Mouse (Mus musculus) MEL (cell line): ENCODE results near the gene Cyp1a2. TPM values are rescaled to one million over a fixed set of nuclear protein-coding genes. Genes with fewer than 3 reads are reported as not detected.

Experiments
- DNase-seq: peaks from one replicate; pipeline ENCODE4 v3.0.0; 2011; ENCODE audit warnings: low read depth, low spot score
- H3K27ac ChIP-seq: 2 replicates; pipeline ENCODE4 v1.5.1; 2012; ENCODE audit warnings: low read depth, mild to moderate bottlenecking, control low read depth, low read length, moderate library complexity; ENCODE audit not compliant: control insufficient read depth
- H3K27me3 ChIP-seq, 2 experiments: fragments of 150-350 bp in 1 of 2; sonication (generic) in 1 of 2; 2 replicates each; pipeline ENCODE4 v1.6.1; 2012; ENCODE audit warnings: low read length in 2 of 2, mild to moderate bottlenecking in 2 of 2, improper control_type of control experiment in 1 of 2, moderate library complexity in 1 of 2; ENCODE audit not compliant: insufficient read depth in 2 of 2, control insufficient read depth in 1 of 2
- H3K36me3 ChIP-seq, 2 experiments: 2 replicates each; pipeline ENCODE4 v1.6.1; 2012 to 2014; ENCODE audit warnings: low read length in 2 of 2, improper control_type of control experiment in 1 of 2, inconsistent platforms in 1 of 2, mild to moderate bottlenecking in 1 of 2; ENCODE audit not compliant: insufficient read depth in 2 of 2, control insufficient read depth in 1 of 2
- H3K4me1 ChIP-seq, 2 experiments: fragments of 150-350 bp in 1 of 2; sonication (generic) in 1 of 2; 2 replicates each; pipeline ENCODE4 v1.6.1; 2012; ENCODE audit warnings: low read length in 2 of 2, improper control_type of control experiment in 1 of 2, mild to moderate bottlenecking in 1 of 2; ENCODE audit not compliant: insufficient read depth in 2 of 2, control insufficient read depth in 1 of 2
- H3K4me3 ChIP-seq, 2 experiments: fragments of 150-350 bp in 1 of 2; sonication (generic) in 1 of 2; 2 replicates each; pipeline ENCODE4 v1.5.1; 2012; ENCODE audit warnings: low read depth in 2 of 2, low read length in 2 of 2, mild to moderate bottlenecking in 2 of 2, moderate library complexity in 2 of 2, control low read depth in 1 of 2, improper control_type of control experiment in 1 of 2; ENCODE audit not compliant: control insufficient read depth in 1 of 2, insufficient read depth in 1 of 2
- H3K79me2 ChIP-seq: 2 replicates; pipeline ENCODE4 v1.6.1; 2012; ENCODE audit warnings: mild to moderate bottlenecking, low read length, moderate library complexity; ENCODE audit not compliant: control insufficient read depth, poor library complexity, insufficient read depth
- H3K9ac ChIP-seq: 2 replicates; pipeline ENCODE4 v1.6.1; 2012; ENCODE audit warnings: low read depth, mild to moderate bottlenecking, control low read depth, low read length, moderate library complexity; ENCODE audit not compliant: control insufficient read depth, poor library complexity, severe bottlenecking
- H3K9me3 ChIP-seq: fragments of 150-350 bp; sonication (generic); replicated peaks from 2 replicates; pipeline ENCODE4 v1.6.1; 2012; ENCODE audit warnings: mild to moderate bottlenecking, low read length, improper control_type of control experiment, moderate library complexity; ENCODE audit not compliant: insufficient read depth
- CHD1 ChIP-seq: IDR thresholded peaks from 2 replicates; pipeline ENCODE4 v1.6.1; 2012; ENCODE audit warnings: low read depth, mild to moderate bottlenecking, inconsistent platforms, low read length, improper control_type of control experiment
- ELF1 ChIP-seq: IDR thresholded peaks from 2 replicates; pipeline ENCODE4 v1.6.1; 2014; ENCODE audit warnings: low read depth, mild to moderate bottlenecking, inconsistent platforms, low read length, improper control_type of control experiment, moderate library complexity
- EP300 ChIP-seq, 2 experiments: IDR thresholded peaks; 2 replicates each; pipeline ENCODE4 v1.6.1; 2011; ENCODE audit warnings: improper control_type of control experiment in 2 of 2, low read length in 2 of 2, low read depth in 1 of 2, mild to moderate bottlenecking in 1 of 2
- ETS1 ChIP-seq: IDR thresholded peaks from 2 replicates; pipeline ENCODE4 v1.6.1; 2012; ENCODE audit warnings: low read depth, mild to moderate bottlenecking, inconsistent platforms, low read length, improper control_type of control experiment, moderate library complexity
- GATA1 ChIP-seq: IDR thresholded peaks from 2 replicates; pipeline ENCODE4 v1.6.1; 2011; ENCODE audit warnings: low read depth, low read length, improper control_type of control experiment
- HCFC1 ChIP-seq: IDR thresholded peaks from 2 replicates; pipeline ENCODE4 v1.6.1; 2012; ENCODE audit warnings: low read depth, mild to moderate bottlenecking, inconsistent platforms, low read length, improper control_type of control experiment, moderate library complexity
- KAT2A ChIP-seq: conservative IDR thresholded peaks from 2 replicates; pipeline ENCODE4 v1.6.1; 2012; ENCODE audit warnings: low read depth, low read length, improper control_type of control experiment, inconsistent platforms
- MAFK ChIP-seq: IDR thresholded peaks from 2 replicates; pipeline ENCODE4 v1.6.1; 2011; ENCODE audit warnings: low read depth, mild to moderate bottlenecking, low read length, improper control_type of control experiment, borderline replicate concordance
- MAX ChIP-seq: IDR thresholded peaks from 2 replicates; pipeline ENCODE4 v1.6.1; 2011; ENCODE audit warnings: low read length, improper control_type of control experiment
- MYB ChIP-seq: IDR thresholded peaks from 2 replicates; pipeline ENCODE4 v1.6.1; 2011; ENCODE audit warnings: mild to moderate bottlenecking, low read depth, low read length, improper control_type of control experiment
- MYC ChIP-seq: IDR thresholded peaks from 2 replicates; pipeline ENCODE4 v1.6.1; 2011; ENCODE audit warnings: low read depth, mild to moderate bottlenecking, low read length, improper control_type of control experiment, moderate library complexity
- NELFE ChIP-seq: IDR thresholded peaks from 2 replicates; pipeline ENCODE4 v1.6.1; 2011; ENCODE audit warnings: low read depth, low read length, improper control_type of control experiment
- POLR2A ChIP-seq, 2 experiments: IDR thresholded peaks; 2 replicates each; pipeline ENCODE4 v1.6.1; 2011 to 2012; ENCODE audit warnings: low read length in 2 of 2, mild to moderate bottlenecking in 2 of 2, control low read depth in 1 of 2, improper control_type of control experiment in 1 of 2, low read depth in 1 of 2, moderate library complexity in 1 of 2; ENCODE audit not compliant: control insufficient read depth in 1 of 2, insufficient read depth in 1 of 2, poor library complexity in 1 of 2
- POLR2AphosphoS2 ChIP-seq: IDR thresholded peaks from 2 replicates; pipeline ENCODE4 v1.6.1; 2011; ENCODE audit warnings: low read length, improper control_type of control experiment
- POLR2AphosphoS5 ChIP-seq: IDR thresholded peaks from 2 replicates; pipeline ENCODE4 v1.6.1; 2012; ENCODE audit warnings: low read depth, borderline replicate concordance, mild to moderate bottlenecking, inconsistent platforms, low read length, moderate library complexity, mixed read lengths
- RAD21 ChIP-seq: IDR thresholded peaks from 2 replicates; pipeline ENCODE4 v1.6.1; 2011; ENCODE audit warnings: mild to moderate bottlenecking, low read depth, low read length, improper control_type of control experiment
- SIN3A ChIP-seq: IDR thresholded peaks from 2 replicates; pipeline ENCODE4 v1.6.1; 2012; ENCODE audit warnings: low read length, improper control_type of control experiment, inconsistent platforms
- TAL1 ChIP-seq: IDR thresholded peaks from 2 replicates; pipeline ENCODE4 v1.6.1; 2012; ENCODE audit warnings: mild to moderate bottlenecking, inconsistent platforms, low read length, moderate library complexity, mixed read lengths
- ZKSCAN1 ChIP-seq: IDR thresholded peaks from 2 replicates; pipeline ENCODE4 v1.6.1; 2012; ENCODE audit warnings: low read depth, mild to moderate bottlenecking, inconsistent platforms, low read length, improper control_type of control experiment, moderate library complexity
- ZNF384 ChIP-seq: IDR thresholded peaks from 2 replicates; pipeline ENCODE4 v1.6.1; 2012; ENCODE audit warnings: low read depth, mild to moderate bottlenecking, inconsistent platforms, low read length, improper control_type of control experiment
- polyA plus RNA-seq, 2 experiments: library from polyadenylated mRNA; stranded (reverse) in 1 of 2; unstranded in 1 of 2; fragments of >175 nt in 1 of 2; fragments of >200 nt in 1 of 2; gene quantifications; 2 replicates each; pipeline versions ENCODE4 v1.2.1 to v1.2.4; 2012; ENCODE audit warnings: low replicate concordance in 2 of 2, low read depth in 1 of 2; ENCODE audit not compliant: insufficient read length in 2 of 2, insufficient read depth in 1 of 2, missing spikeins in 1 of 2
- total RNA-seq: library from RNA; depleted of rRNA; stranded (reverse); fragments of 300-350 nt; gene quantifications from 2 replicates; pipeline ENCODE4 v1.2.3, GENCODE M21; 2012

Gene Cyp1a2
- total and polyA plus RNA-seq, 3 experiments, result not detected

DNA sequence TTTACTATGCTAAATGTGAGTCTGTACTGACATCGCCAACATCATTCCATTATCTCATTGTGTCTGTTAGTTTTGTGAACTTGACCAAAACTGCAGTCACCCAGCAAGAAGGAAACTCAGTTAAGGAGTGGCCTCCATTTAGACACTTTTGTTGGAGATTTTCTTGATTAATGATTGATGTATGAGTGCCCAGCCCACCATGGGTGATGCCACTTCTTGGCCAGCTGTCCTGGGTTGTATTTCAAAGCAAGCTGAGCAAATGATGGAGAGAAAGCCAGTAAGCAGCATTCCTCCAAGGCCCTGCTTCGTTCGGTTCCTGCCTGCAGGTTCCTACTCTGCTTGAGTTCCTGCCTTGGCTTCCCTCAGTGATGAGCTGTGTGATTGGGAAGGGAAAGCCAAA lies 37.2 kb upstream of the Cyp1a2 start:
- no peak overlapping the region for H3K27ac ChIP-seq
- TF ChIP-seq POLR2AphosphoS5, result no peak
- TF ChIP-seq MAX, result no peak
- TF ChIP-seq MYB, result no peak
- TF ChIP-seq KAT2A, result no peak
- TF ChIP-seq ZKSCAN1, result no peak
- no peak for TF ChIP-seq MYC
- no peak for TF ChIP-seq TAL1
- TF ChIP-seq, all 39 proteins: peak for 0
- peaks cover 7% of the 10 kb centered on the region for H3K79me2 ChIP-seq
- H3K4me3 ChIP-seq, result no peak overlapping the region
- peaks cover 0 to 25% of the 10 kb centered on the region in 2 experiments; a peak in 3 of 4 replicates for H3K36me3 ChIP-seq
- no peaks in the 10 kb centered on the region for H3K9me3 ChIP-seq
- H3K4me1 ChIP-seq, result no peaks in the 10 kb centered on the region
- H3K27me3 ChIP-seq, result no peaks in the 10 kb centered on the region
- DNase-seq, result no peak
- no peak overlapping the region for H3K9ac ChIP-seq

DNA sequence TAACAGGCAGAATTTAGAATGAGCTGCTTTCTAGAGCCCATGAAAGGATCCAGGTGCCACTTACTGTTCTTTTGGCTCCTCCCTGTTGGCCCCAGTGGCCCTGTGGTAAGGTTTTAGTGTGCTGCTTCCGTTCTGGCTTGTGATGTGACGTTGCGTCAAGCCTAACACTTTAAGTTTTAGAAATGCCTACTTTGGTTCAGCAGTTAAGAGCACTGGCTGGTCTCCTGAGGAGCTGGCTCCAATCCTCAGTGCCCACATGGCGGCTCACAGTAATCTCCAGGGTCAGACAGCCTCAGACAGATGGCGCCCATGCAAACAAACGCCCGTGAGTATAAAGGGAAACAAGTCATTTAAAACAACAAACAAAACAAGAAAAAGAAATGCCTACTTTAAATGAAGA lies 34.9 kb upstream of the Cyp1a2 start:
- no peaks in the 10 kb centered on the region for H3K27me3 ChIP-seq
- H3K36me3 ChIP-seq, result peaks cover 0 to 33% of the 10 kb centered on the region in 2 experiments; a peak in 3 of 4 replicates
- no peak overlapping the region for H3K4me3 ChIP-seq
- no peak overlapping the region for H3K9ac ChIP-seq
- no peak for DNase-seq
- no peaks in the 10 kb centered on the region for H3K9me3 ChIP-seq
- peaks cover 3% of the 10 kb centered on the region; the same call in 1 of the 2 replicates for H3K79me2 ChIP-seq
- no peak for TF ChIP-seq POLR2A (IDR thresholded peaks at IDR 0.05; ENCODE audit: control insufficient read depth in 1 of 2, insufficient read depth in 1 of 2, low read depth in 1 of 2, low read length in 2 of 2, poor library complexity in 1 of 2)
- TF ChIP-seq RAD21, result no peak
- no peak for TF ChIP-seq ELF1
- TF ChIP-seq CHD1, result no peak
- TF ChIP-seq ZNF384, result no peak
- no peak for TF ChIP-seq ETS1
- TF ChIP-seq NELFE, result no peak
- TF ChIP-seq GATA1, result no peak
- TF ChIP-seq SIN3A, result no peak
- no peak for TF ChIP-seq POLR2AphosphoS2
- TF ChIP-seq EP300 (IDR thresholded peaks at IDR 0.05; ENCODE audit: low read depth in 1 of 2, low read length in 2 of 2), result no peak
- TF ChIP-seq MAFK, result no peak
- TF ChIP-seq HCFC1, result no peak
- H3K27ac ChIP-seq, result no peak overlapping the region
- no peaks in the 10 kb centered on the region for H3K4me1 ChIP-seq
